Mouse (Mus musculus): Measurements from ENCODE around the gene Tmed9. TPM values are rescaled to one million over a fixed set of nuclear protein-coding genes. Genes with fewer than 3 reads are reported as not detected.

The Tmed9 gene
- polyA plus RNA-seq (2014; fragmentation: Nextera tagmentation; extraction: Ambion mirVana), result 73.5 and 232 TPM in 2 replicates

GRCm38 (mm10) chr13:55573432-55573831, at the start of gene Tmed9:
Gene Tmed9, plus strand, starts transcription at chr13:55573732.
- H3K4me3 ChIP-seq (ENCODE audit: low read length), result no peak within 1 kb of the TSS
- WGBS, result 97% methylated on average over 2 of the region's 2 CpGs
- H3K9ac ChIP-seq (ENCODE audit: low read depth, low read length), result no peak within 1 kb of the TSS
- H3K4me2 ChIP-seq (replicated peaks; ENCODE audit: low read depth, low read length), result no peak within 1 kb of the TSS
- H3K9me3 ChIP-seq (ENCODE audit: control insufficient read depth, low read length), result peaks cover 3% of the 10 kb centered on the region; the same call in 1 of the 2 replicates
- no peak for ATAC-seq (ENCODE audit: low FRiP score, low TSS enrichment)
- peaks cover 8% of the 10 kb centered on the region; the same call in 1 of the 2 replicates for H3K4me1 ChIP-seq (ENCODE audit: control insufficient read depth, insufficient read depth, low read length)
- H3K27ac ChIP-seq (ENCODE audit: low read depth, low read length), result no peak within 1 kb of the TSS
- peaks cover 3% of the 10 kb centered on the region; the same call in 1 of the 2 replicates for H3K36me3 ChIP-seq (ENCODE audit: control insufficient read depth, insufficient read depth, low read length)
- H3K27me3 ChIP-seq (ENCODE audit: control insufficient read depth, insufficient read depth, low read length), result no peaks in the 10 kb centered on the region

GRCm38 (mm10) chr13:55523951-55524600, 49.5 kb upstream of the Tmed9 start:
- H3K4me1 ChIP-seq (ENCODE audit: control insufficient read depth, insufficient read depth, low read length), result peaks cover 6% of the 10 kb centered on the region
- H3K4me3 ChIP-seq (ENCODE audit: low read length), result no peak overlapping the region
- no peak overlapping the region for H3K9ac ChIP-seq (ENCODE audit: low read depth, low read length)
- no peaks in the 10 kb centered on the region for H3K9me3 ChIP-seq (ENCODE audit: control insufficient read depth, low read length)
- WGBS, result 89% methylated on average over 23 of the region's 23 CpGs
- H3K27me3 ChIP-seq (ENCODE audit: control insufficient read depth, insufficient read depth, low read length), result no peaks in the 10 kb centered on the region
- H3K4me2 ChIP-seq (replicated peaks; ENCODE audit: low read depth, low read length), result no peak overlapping the region
- ATAC-seq (ENCODE audit: low FRiP score, low TSS enrichment), result 0 out of 2 replicates have a peak, but pooled peaks have one; percentile 2
- peaks cover 4% of the 10 kb centered on the region; the same call in 1 of the 2 replicates for H3K36me3 ChIP-seq (ENCODE audit: control insufficient read depth, insufficient read depth, low read length)
- no peak overlapping the region for H3K27ac ChIP-seq (ENCODE audit: low read depth, low read length)

- Histone ChIP-seq H3K4me3 (ENCODE audit: low read length) (no peak overlapping the region), H3K4me2 (replicated peaks; ENCODE audit: low read depth, low read length) (no peak overlapping the region), H3K9me3 (ENCODE audit: control insufficient read depth, low read length) (no peaks in the 10 kb centered on the region), H3K27ac (ENCODE audit: low read depth, low read length) (no peak overlapping the region), H3K36me3 (ENCODE audit: control insufficient read depth, insufficient read depth, low read length) (peaks cover 22% of the 10 kb centered on the region), H3K27me3 (ENCODE audit: control insufficient read depth, insufficient read depth, low read length) (no peaks in the 10 kb centered on the region), H3K4me1 (ENCODE audit: control insufficient read depth, insufficient read depth, low read length) (peaks cover 6% of the 10 kb centered on the region), H3K9ac (ENCODE audit: low read depth, low read length) (no peak overlapping the region)
- 83% methylated on average over 16 of the region's 16 CpGs for whole genome bisulfite sequencing
- ATAC-seq (ENCODE audit: low FRiP score, low TSS enrichment), result no peak
Measured at GRCm38 (mm10) chr13:55525733-55526553, 47.6 kb upstream of the Tmed9 start.

GRCm38 (mm10) chr13:55527212-55527611, 46.3 kb upstream of the Tmed9 start:
- Histone ChIP-seq H3K36me3 (ENCODE audit: control insufficient read depth, insufficient read depth, low read length) (peaks cover 34% of the 10 kb centered on the region), H3K4me3 (ENCODE audit: low read length) (no peak overlapping the region), H3K9me3 (ENCODE audit: control insufficient read depth, low read length) (no peaks in the 10 kb centered on the region), H3K4me2 (replicated peaks; ENCODE audit: low read depth, low read length) (no peak overlapping the region), H3K27ac (ENCODE audit: low read depth, low read length) (no peak overlapping the region), H3K27me3 (ENCODE audit: control insufficient read depth, insufficient read depth, low read length) (no peaks in the 10 kb centered on the region), H3K9ac (ENCODE audit: low read depth, low read length) (no peak overlapping the region), H3K4me1 (ENCODE audit: control insufficient read depth, insufficient read depth, low read length) (peaks cover 6% of the 10 kb centered on the region)
- no peak for ATAC-seq (ENCODE audit: low FRiP score, low TSS enrichment)
- 83% methylated on average over 16 of the region's 16 CpGs for WGBS

- H3K4me2 ChIP-seq (replicated peaks; ENCODE audit: low read depth, low read length), result no peak overlapping the region
- H3K9ac ChIP-seq (ENCODE audit: low read depth, low read length), result no peak overlapping the region
- H3K4me1 ChIP-seq (ENCODE audit: control insufficient read depth, insufficient read depth, low read length), result peaks cover 6% of the 10 kb centered on the region
- H3K36me3 ChIP-seq (ENCODE audit: control insufficient read depth, insufficient read depth, low read length), result peaks cover 42% of the 10 kb centered on the region
- no peaks in the 10 kb centered on the region for H3K9me3 ChIP-seq (ENCODE audit: control insufficient read depth, low read length)
- no peaks in the 10 kb centered on the region for H3K27me3 ChIP-seq (ENCODE audit: control insufficient read depth, insufficient read depth, low read length)
- no peak overlapping the region for H3K27ac ChIP-seq (ENCODE audit: low read depth, low read length)
- WGBS, result 78% methylated on average over 18 of the region's 18 CpGs
- H3K4me3 ChIP-seq (ENCODE audit: low read length), result no peak overlapping the region
- no peak for ATAC-seq (ENCODE audit: low FRiP score, low TSS enrichment)
Measured at GRCm38 (mm10) chr13:55527834-55528772, 45.4 kb upstream of the Tmed9 start.

GRCm38 (mm10) chr13:55529198-55529915, 44.2 kb upstream of the Tmed9 start, which contains the start of gene Dok3:
Gene Dok3, minus strand, starts transcription at chr13:55529296.
- no peak for ATAC-seq (ENCODE audit: low FRiP score, low TSS enrichment)
- no peak within 1 kb of the TSS for H3K27ac ChIP-seq (ENCODE audit: low read depth, low read length)
- no peak within 1 kb of the TSS for H3K4me3 ChIP-seq (ENCODE audit: low read length)
- peaks cover 52% of the 10 kb centered on the region for H3K36me3 ChIP-seq (ENCODE audit: control insufficient read depth, insufficient read depth, low read length)
- no peaks in the 10 kb centered on the region for H3K4me1 ChIP-seq (ENCODE audit: control insufficient read depth, insufficient read depth, low read length)
- H3K4me2 ChIP-seq (replicated peaks; ENCODE audit: low read depth, low read length), result no peak within 1 kb of the TSS
- no peak within 1 kb of the TSS for H3K9ac ChIP-seq (ENCODE audit: low read depth, low read length)
- no peaks in the 10 kb centered on the region for H3K27me3 ChIP-seq (ENCODE audit: control insufficient read depth, insufficient read depth, low read length)
- 81% methylated on average over 8 of the region's 8 CpGs for WGBS
- no peaks in the 10 kb centered on the region for H3K9me3 ChIP-seq (ENCODE audit: control insufficient read depth, low read length)

- Histone ChIP-seq H3K9me3 (ENCODE audit: control insufficient read depth, low read length) (no peaks in the 10 kb centered on the region), H3K4me2 (replicated peaks; ENCODE audit: low read depth, low read length) (peak overlapping the region; percentile 95), H3K36me3 (ENCODE audit: control insufficient read depth, insufficient read depth, low read length) (peaks cover 71% of the 10 kb centered on the region), H3K27me3 (ENCODE audit: control insufficient read depth, insufficient read depth, low read length) (no peaks in the 10 kb centered on the region), H3K27ac (ENCODE audit: low read depth, low read length) (no peak overlapping the region), H3K4me1 (ENCODE audit: control insufficient read depth, insufficient read depth, low read length) (peaks cover 10% of the 10 kb centered on the region), H3K4me3 (ENCODE audit: low read length) (peak overlapping the region; percentile 82), H3K9ac (ENCODE audit: low read depth, low read length) (peak overlapping the region; percentile 72; the same call in 1 of the 2 replicates)
- ATAC-seq (ENCODE audit: low FRiP score, low TSS enrichment), result no peak
- 89% methylated on average over 15 of the region's 15 CpGs for WGBS
Measured at GRCm38 (mm10) chr13:55535191-55535590, 38.3 kb upstream of the Tmed9 start.

GRCm38 (mm10) chr13:55535796-55536193, 37.7 kb upstream of the Tmed9 start:
- Histone ChIP-seq H3K4me2 (replicated peaks; ENCODE audit: low read depth, low read length) (peak overlapping the region; percentile 95), H3K4me1 (ENCODE audit: control insufficient read depth, insufficient read depth, low read length) (peaks cover 10% of the 10 kb centered on the region), H3K4me3 (ENCODE audit: low read length) (peak overlapping the region; percentile 82), H3K27ac (ENCODE audit: low read depth, low read length) (no peak overlapping the region), H3K27me3 (ENCODE audit: control insufficient read depth, insufficient read depth, low read length) (no peaks in the 10 kb centered on the region), H3K9ac (ENCODE audit: low read depth, low read length) (peak overlapping the region; percentile 72), H3K9me3 (ENCODE audit: control insufficient read depth, low read length) (no peaks in the 10 kb centered on the region), H3K36me3 (ENCODE audit: control insufficient read depth, insufficient read depth, low read length) (peaks cover 72% of the 10 kb centered on the region)
- WGBS, result 18% methylated on average over 14 of the region's 17 CpGs
- no peak; the same call in 1 of the 2 replicates for ATAC-seq (ENCODE audit: low FRiP score, low TSS enrichment)

Data from kidney, embryonic 14.5 days (tissue).